Mouse (Mus musculus): ENCODE data around the gene Sox5. TPM values are rescaled to one million over a fixed set of nuclear protein-coding genes. Genes with fewer than 3 reads are reported as not detected.

The Sox5 gene
- polyA plus RNA-seq, 1 experiment from 2014 or later = 4.9 TPM

- Histone ChIP-seq H3K4me2 (no peak overlapping the region), H3K27ac (no peak overlapping the region), H3K4me3 (replicated peaks) (no peak overlapping the region), H3K27me3 (no peaks in the 10 kb centered on the region), H3K9me3 (replicated peaks) (no peaks in the 10 kb centered on the region), H3K9ac (no peak overlapping the region), H3K36me3 (no peaks in the 10 kb centered on the region), H3K4me1 (replicated peaks) (no peaks in the 10 kb centered on the region)
- DNase-seq (no peak), ATAC-seq (ENCODE audit: low read depth) (no peak)
- 62% methylated on average over 6 of the region's 6 CpGs for WGBS (ENCODE audit: insufficient replicate concordance)
Observed at GRCm38 (mm10) chr6:144116646-144117045, 665.1 kb downstream of the Sox5 start.

DNA sequence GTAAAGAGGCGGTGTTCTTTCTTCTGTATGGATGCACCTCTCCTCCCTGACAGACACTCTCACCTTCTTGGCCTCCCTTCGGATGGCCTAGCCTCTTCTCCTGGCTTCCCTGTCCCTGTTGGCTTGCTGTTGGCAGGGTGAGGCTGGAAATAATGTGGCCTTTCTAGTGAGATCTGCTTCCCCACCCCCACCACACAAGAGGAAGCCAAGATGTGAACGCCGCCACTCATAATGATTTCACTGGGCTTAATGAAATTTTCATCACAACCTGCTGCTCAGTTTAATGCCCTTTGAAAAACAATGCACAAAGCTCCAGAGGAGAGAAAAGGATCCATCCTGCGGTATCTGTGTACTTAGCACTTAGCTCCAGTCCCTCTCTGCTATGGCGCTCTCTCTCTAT is 670.2 kb downstream of the Sox5 start:
- Histone ChIP-seq H3K4me2 (no peak overlapping the region), H3K4me3 (replicated peaks) (no peak overlapping the region), H3K36me3 (no peaks in the 10 kb centered on the region), H3K27ac (no peak overlapping the region), H3K9ac (no peak overlapping the region), H3K4me1 (replicated peaks) (no peaks in the 10 kb centered on the region), H3K9me3 (replicated peaks) (no peaks in the 10 kb centered on the region), H3K27me3 (no peaks in the 10 kb centered on the region)
- WGBS (ENCODE audit: insufficient replicate concordance) = 75% methylated on average over 6 of the region's 6 CpGs
- DNase-seq (no peak), ATAC-seq (ENCODE audit: low read depth) (no peak)

- H3K36me3 ChIP-seq = no peaks in the 10 kb centered on the region
- no peak overlapping the region for H3K27ac ChIP-seq
- no peaks in the 10 kb centered on the region for H3K4me1 ChIP-seq (replicated peaks)
- H3K4me2 ChIP-seq = no peak overlapping the region
- H3K9ac ChIP-seq = no peak overlapping the region
- no peak overlapping the region for H3K4me3 ChIP-seq (replicated peaks)
- no peak for DNase-seq
- no peaks in the 10 kb centered on the region for H3K9me3 ChIP-seq (replicated peaks)
- no peaks in the 10 kb centered on the region for H3K27me3 ChIP-seq
- ATAC-seq (ENCODE audit: low read depth) = no peak
- 70% methylated on average over 10 of the region's 10 CpGs for WGBS (ENCODE audit: insufficient replicate concordance)
Observed at GRCm38 (mm10) chr6:144106848-144107247, 674.9 kb downstream of the Sox5 start.

GRCm38 (mm10) chr6:144105645-144106044 is 676.1 kb downstream of the Sox5 start:
- no peaks in the 10 kb centered on the region for H3K36me3 ChIP-seq
- H3K4me3 ChIP-seq (replicated peaks) = no peak overlapping the region
- H3K4me1 ChIP-seq (replicated peaks) = no peaks in the 10 kb centered on the region
- H3K9ac ChIP-seq = no peak overlapping the region
- 73% methylated on average over 12 of the region's 12 CpGs for WGBS (ENCODE audit: insufficient replicate concordance)
- ATAC-seq (ENCODE audit: low read depth) (no peak), DNase-seq (no peak)
- no peak overlapping the region for H3K4me2 ChIP-seq
- no peaks in the 10 kb centered on the region for H3K27me3 ChIP-seq
- no peak overlapping the region for H3K27ac ChIP-seq
- no peaks in the 10 kb centered on the region; the same call in 1 of the 2 replicates for H3K9me3 ChIP-seq (replicated peaks)

DNA sequence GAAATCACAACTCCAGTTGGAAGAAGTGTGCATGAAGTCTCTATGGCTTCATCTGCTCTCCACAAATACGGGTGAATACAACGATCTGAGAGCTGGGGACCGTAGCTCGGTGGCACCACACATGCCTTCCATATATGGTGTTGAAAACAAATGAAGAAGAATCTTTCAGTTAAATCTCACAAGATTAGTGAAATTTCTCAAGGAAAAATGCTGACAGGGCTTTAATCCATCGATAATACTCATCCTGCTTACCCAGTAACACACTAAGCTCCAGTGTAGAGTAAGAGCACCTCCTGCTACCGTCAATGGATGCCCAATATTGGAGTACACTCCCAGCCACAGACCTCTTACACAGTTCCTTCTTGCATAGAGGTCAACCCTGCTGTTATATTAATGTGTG is 678.2 kb downstream of the Sox5 start:
- no peak overlapping the region for H3K9ac ChIP-seq
- no peak overlapping the region for H3K27ac ChIP-seq
- H3K4me2 ChIP-seq = no peak overlapping the region
- DNase-seq = no peak
- H3K4me3 ChIP-seq (replicated peaks) = no peak overlapping the region
- no peak for ATAC-seq (ENCODE audit: low read depth)
- H3K9me3 ChIP-seq (replicated peaks) = no peaks in the 10 kb centered on the region; the same call in 1 of the 2 replicates
- H3K27me3 ChIP-seq = no peaks in the 10 kb centered on the region
- no peaks in the 10 kb centered on the region for H3K4me1 ChIP-seq (replicated peaks)
- H3K36me3 ChIP-seq = no peaks in the 10 kb centered on the region
- 76% methylated on average over 6 of the region's 6 CpGs for WGBS (ENCODE audit: insufficient replicate concordance)

DNA sequence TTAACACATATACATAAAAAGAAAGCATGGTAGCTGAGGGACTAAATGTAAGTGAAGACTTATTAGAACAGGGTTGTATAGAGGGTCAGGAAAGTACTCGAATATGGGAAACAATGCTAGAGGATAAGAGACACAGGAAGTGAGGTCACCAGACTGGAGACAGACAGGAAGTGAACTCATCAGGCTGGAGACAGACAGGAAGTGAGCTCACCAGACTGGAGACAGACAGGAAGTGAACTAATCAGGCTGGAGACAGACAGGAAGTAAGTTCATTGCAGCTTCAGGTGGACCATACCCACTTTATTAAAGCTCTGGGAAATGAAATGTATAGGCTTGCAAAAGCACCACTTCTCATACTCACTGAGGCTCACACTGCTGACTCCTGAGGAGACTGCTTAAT is 680.9 kb downstream of the Sox5 start:
- Histone ChIP-seq H3K9ac (no peak overlapping the region), H3K27me3 (no peaks in the 10 kb centered on the region), H3K9me3 (replicated peaks) (no peaks in the 10 kb centered on the region; the same call in 1 of the 2 replicates), H3K36me3 (no peaks in the 10 kb centered on the region), H3K4me1 (replicated peaks) (no peaks in the 10 kb centered on the region), H3K4me3 (replicated peaks) (no peak overlapping the region), H3K4me2 (no peak overlapping the region), H3K27ac (no peak overlapping the region)
- ATAC-seq (ENCODE audit: low read depth) (no peak), DNase-seq (no peak)
- WGBS (ENCODE audit: insufficient replicate concordance) = 38% methylated on average over 1 of the region's 1 CpGs

DNA sequence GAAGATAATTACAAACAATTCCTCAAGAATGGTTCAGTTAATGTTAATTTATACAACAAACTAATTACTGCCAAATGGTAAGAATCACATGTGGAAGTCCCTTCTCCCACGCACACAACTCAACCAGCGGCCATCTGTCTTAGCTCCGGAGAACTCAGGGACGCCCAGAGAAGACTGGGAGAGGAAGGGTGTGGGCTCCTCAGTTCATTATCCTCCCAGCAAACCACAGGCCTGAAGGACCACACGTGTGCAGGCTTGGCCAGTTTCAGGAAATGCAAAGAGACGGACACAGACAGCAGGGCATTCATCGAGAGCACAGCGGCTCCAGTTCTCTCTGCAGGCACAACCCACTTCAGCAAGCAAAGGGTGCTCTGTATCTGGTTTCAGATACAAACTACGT is 683.7 kb downstream of the Sox5 start:
- Histone ChIP-seq H3K4me1 (replicated peaks) (no peaks in the 10 kb centered on the region), H3K4me3 (replicated peaks) (no peak overlapping the region), H3K4me2 (no peak overlapping the region), H3K9ac (no peak overlapping the region), H3K27me3 (no peaks in the 10 kb centered on the region), H3K36me3 (no peaks in the 10 kb centered on the region), H3K9me3 (replicated peaks) (no peaks in the 10 kb centered on the region; the same call in 1 of the 2 replicates), H3K27ac (no peak overlapping the region)
- DNase-seq (no peak), ATAC-seq (ENCODE audit: low read depth) (no peak)
- 24% methylated on average over 9 of the region's 9 CpGs for WGBS (ENCODE audit: insufficient replicate concordance)

DNA sequence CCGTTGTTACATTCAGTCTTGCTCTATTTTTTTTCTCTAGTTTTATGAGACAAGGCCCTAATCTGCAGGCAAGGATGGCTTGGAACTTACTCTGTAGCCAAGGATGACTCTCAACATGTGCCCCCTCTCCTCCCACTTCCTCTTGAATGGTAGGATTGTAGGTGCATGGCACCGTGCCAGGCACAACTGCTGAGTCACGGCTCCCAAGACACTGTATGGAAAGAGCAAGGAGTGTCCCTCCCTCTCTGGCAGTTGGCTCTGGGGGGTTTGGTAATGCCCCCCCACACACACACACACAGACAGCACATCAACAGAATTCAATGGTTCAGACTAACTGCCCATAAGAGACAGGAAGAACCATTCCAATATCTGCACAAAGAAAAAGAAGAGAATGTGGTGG is 693.5 kb downstream of the Sox5 start:
- Histone ChIP-seq H3K27ac (no peak overlapping the region), H3K36me3 (no peaks in the 10 kb centered on the region), H3K4me2 (no peak overlapping the region), H3K4me1 (replicated peaks) (no peaks in the 10 kb centered on the region), H3K27me3 (no peaks in the 10 kb centered on the region), H3K9ac (no peak overlapping the region), H3K4me3 (replicated peaks) (no peak overlapping the region), H3K9me3 (replicated peaks) (no peaks in the 10 kb centered on the region)
- WGBS (ENCODE audit: insufficient replicate concordance) = 60% methylated on average over 3 of the region's 3 CpGs
- no peak for DNase-seq
- no peak for ATAC-seq (ENCODE audit: low read depth)

GRCm38 (mm10) chr6:144086096-144086810 is 695.5 kb downstream of the Sox5 start:
- H3K4me1 ChIP-seq (replicated peaks) = no peaks in the 10 kb centered on the region
- WGBS (ENCODE audit: insufficient replicate concordance) = 42% methylated on average over 1 of the region's 1 CpGs
- no peak overlapping the region for H3K4me2 ChIP-seq
- no peak for DNase-seq
- no peak overlapping the region for H3K4me3 ChIP-seq (replicated peaks)
- H3K36me3 ChIP-seq = no peaks in the 10 kb centered on the region
- no peak overlapping the region for H3K27ac ChIP-seq
- no peaks in the 10 kb centered on the region for H3K27me3 ChIP-seq
- no peak overlapping the region for H3K9ac ChIP-seq
- H3K9me3 ChIP-seq (replicated peaks) = no peaks in the 10 kb centered on the region
- ATAC-seq (ENCODE audit: low read depth) = no peak

DNA sequence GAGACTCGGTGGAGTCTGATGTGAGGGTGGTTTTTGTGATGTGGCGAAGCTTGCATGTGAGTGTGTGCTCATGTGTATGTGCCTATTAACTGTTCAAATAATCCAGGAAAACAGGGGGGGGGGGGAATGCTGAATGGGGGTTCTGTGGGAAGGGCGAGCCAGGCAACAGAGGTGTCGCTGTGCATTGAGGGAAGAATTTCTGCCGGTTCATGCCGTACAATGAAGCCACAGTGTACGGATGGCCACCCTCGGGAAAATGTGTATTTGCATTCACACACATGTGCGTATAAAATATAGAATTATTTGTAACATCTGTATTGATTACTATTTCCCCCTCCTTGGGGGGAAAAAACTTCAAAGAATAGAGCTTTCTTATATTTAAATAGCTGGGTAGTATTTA is 699.5 kb downstream of the Sox5 start:
- Histone ChIP-seq H3K27ac (no peak overlapping the region), H3K27me3 (no peaks in the 10 kb centered on the region), H3K9ac (no peak overlapping the region), H3K4me3 (replicated peaks) (no peak overlapping the region), H3K4me2 (no peak overlapping the region), H3K9me3 (replicated peaks) (no peaks in the 10 kb centered on the region), H3K36me3 (no peaks in the 10 kb centered on the region), H3K4me1 (replicated peaks) (no peaks in the 10 kb centered on the region)
- DNase-seq (no peak), ATAC-seq (ENCODE audit: low read depth) (no peak)
- WGBS (ENCODE audit: insufficient replicate concordance) = 71% methylated on average over 9 of the region's 9 CpGs

DNA sequence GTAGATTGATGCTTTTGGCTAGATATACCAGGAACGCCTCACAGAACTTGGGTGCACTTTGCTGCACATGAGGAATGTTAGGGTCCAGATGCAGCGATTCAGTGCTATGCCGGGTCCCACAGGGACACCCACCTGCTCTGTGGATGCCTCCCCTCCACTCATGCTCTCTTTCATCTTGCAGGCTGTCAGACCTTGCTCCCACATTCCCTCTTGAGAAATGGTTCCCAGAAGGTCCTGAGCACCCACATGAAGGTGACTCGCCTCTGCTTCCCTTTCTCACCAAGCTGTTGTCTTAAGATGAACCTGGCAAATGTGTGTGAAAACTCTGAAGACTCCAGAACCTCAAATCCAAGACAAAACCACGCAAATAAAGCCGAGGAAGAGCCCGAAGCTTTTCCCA is 704.0 kb downstream of the Sox5 start:
- Histone ChIP-seq H3K27ac (no peak overlapping the region), H3K4me1 (replicated peaks) (no peaks in the 10 kb centered on the region), H3K36me3 (no peaks in the 10 kb centered on the region), H3K9me3 (replicated peaks) (no peaks in the 10 kb centered on the region), H3K9ac (no peak overlapping the region), H3K4me3 (replicated peaks) (no peak overlapping the region), H3K27me3 (no peaks in the 10 kb centered on the region), H3K4me2 (no peak overlapping the region)
- WGBS (ENCODE audit: insufficient replicate concordance) = 64% methylated on average over 7 of the region's 7 CpGs
- DNase-seq (no peak), ATAC-seq (ENCODE audit: low read depth) (no peak)

- DNase-seq = no peak
- Histone ChIP-seq H3K9me3 (replicated peaks) (no peaks in the 10 kb centered on the region), H3K4me2 (no peak overlapping the region), H3K36me3 (no peaks in the 10 kb centered on the region), H3K27ac (no peak overlapping the region), H3K9ac (no peak overlapping the region), H3K27me3 (no peaks in the 10 kb centered on the region), H3K4me1 (replicated peaks) (no peaks in the 10 kb centered on the region), H3K4me3 (replicated peaks) (no peak overlapping the region)
- 72% methylated on average over 4 of the region's 4 CpGs for WGBS (ENCODE audit: insufficient replicate concordance)
- no peak for ATAC-seq (ENCODE audit: low read depth)
Observed at GRCm38 (mm10) chr6:144076376-144076775, 705.4 kb downstream of the Sox5 start.
